Mouse (Mus musculus) intestine, embryonic 14.5 days (tissue): ENCODE data around the gene Olfr596. TPM values are rescaled to one million over a fixed set of nuclear protein-coding genes. Genes with fewer than 3 reads are reported as not detected.
"Not testable (repeated sequence)": the region's sequence is repeated elsewhere in the genome, so short reads cannot be mapped to it uniquely, and the experiment has no call there.

Source experiments
- ATAC-seq: fragments of 200-750 bp; cut with Nextera tagmentation; replicated peaks from 2 replicates; pipeline ENCODE4 v1.8.0; 2017; ENCODE audit warnings: low read depth, moderate number of reproducible peaks, moderate TSS enrichment, moderate library complexity; ENCODE audit not compliant: low FRiP score, low TSS enrichment
- DNase-seq: peaks from one replicate; pipeline ENCODE4 v3.0.0-alpha.2; 2018; ENCODE audit warnings: low spot score
- H3K27ac ChIP-seq: fragments of 300-500 bp; sonication (generic); 2 replicates; pipeline ENCODE4 v1.5.1; 2014; ENCODE audit warnings: low read depth, mild to moderate bottlenecking, control low read depth
- H3K27me3 ChIP-seq: fragments of 300-500 bp; sonication (generic); replicated peaks from 2 replicates; pipeline ENCODE4 v1.6.1; 2014; ENCODE audit warnings: low read length, control low read depth; ENCODE audit not compliant: control insufficient read depth, insufficient read depth
- H3K36me3 ChIP-seq: fragments of 300-500 bp; sonication (generic); 2 replicates; pipeline ENCODE4 v1.6.1; 2014; ENCODE audit warnings: low read length, control low read depth; ENCODE audit not compliant: control insufficient read depth, insufficient read depth
- H3K4me1 ChIP-seq: fragments of 300-500 bp; sonication (generic); replicated peaks from 2 replicates; pipeline ENCODE4 v1.6.1; 2014; ENCODE audit warnings: low read length, control low read depth, mixed read lengths; ENCODE audit not compliant: control insufficient read depth, insufficient read depth
- H3K4me2 ChIP-seq: fragments of 300-500 bp; sonication (generic); 2 replicates; pipeline ENCODE4 v1.6.1; 2014; ENCODE audit warnings: low read length
- H3K4me3 ChIP-seq: fragments of 300-500 bp; sonication (generic); 2 replicates; pipeline ENCODE4 v1.5.1; 2014; ENCODE audit warnings: low read depth, low read length, control low read depth, mixed read lengths
- H3K9ac ChIP-seq: fragments of 300-500 bp; sonication (generic); 2 replicates; pipeline ENCODE4 v1.6.1; 2014; ENCODE audit warnings: mild to moderate bottlenecking, low read length
- H3K9me3 ChIP-seq: fragments of 300-500 bp; sonication (generic); 2 replicates; pipeline ENCODE4 v1.6.1; 2016; ENCODE audit warnings: low read length, control low read depth; ENCODE audit not compliant: control insufficient read depth
- WGBS: fragments of 180-500 bp; shearing (Covaris S2); extraction: QIAGEN DNeasy Blood & Tissue Kit; methylation state at CpG from one replicate; pipeline ENCODE4 v1.1.7; 2014; 5-methylcytosine and 5-hydroxymethylcytosine counted together
- microRNA-seq: library from miRNA; unstranded; fragments of <30 nt; microRNA quantifications from one replicate; pipeline ENCODE4, GENCODE M21; 2016
- polyA plus RNA-seq: library from polyadenylated mRNA; unstranded; fragments of >200 nt; fragmentation: Nextera tagmentation; extraction: Ambion mirVana; gene quantifications from 2 replicates; pipeline ENCODE4 v1.2.1, GENCODE M21; 2014

Gene Olfr596
- not detected in 2 replicates for polyA plus RNA-seq

- not testable (repeated sequence) for H3K27me3 ChIP-seq, DNase-seq
These were observed at the start of gene Olfr596 for GRCm38 (mm10) chr7:103305348-103305747. Gene Olfr596, plus strand, starts transcription at chr7:103305648.

GRCm38 (mm10) chr7:103316015-103316414, 10.6 kb downstream of the Olfr596 start, which contains the start of gene Olfr597:
Gene Olfr597, plus strand, starts transcription at chr7:103316315.
- not testable (repeated sequence) for H3K4me1 ChIP-seq, H3K27ac ChIP-seq, H3K36me3 ChIP-seq, H3K9me3 ChIP-seq, H3K27me3 ChIP-seq, ATAC-seq, H3K4me3 ChIP-seq, H3K9ac ChIP-seq, DNase-seq, H3K4me2 ChIP-seq
- 84% methylated on average over 2 of the region's 2 CpGs for WGBS

More at GRCm38 (mm10) chr7:103305348-103305747, at the start of gene Olfr596:
- not testable (repeated sequence) for ATAC-seq, H3K36me3 ChIP-seq, H3K9ac ChIP-seq, H3K4me3 ChIP-seq, H3K4me1 ChIP-seq, H3K9me3 ChIP-seq, H3K4me2 ChIP-seq, H3K27ac ChIP-seq
- WGBS, result 95% methylated on average over 2 of the region's 2 CpGs

- Histone ChIP-seq H3K4me2 (no peak within 1 kb of the TSS), H3K9ac (no peak within 1 kb of the TSS), H3K4me3 (no peak within 1 kb of the TSS), H3K36me3 (no peaks in the 10 kb centered on the region), H3K4me1 (no peaks in the 10 kb centered on the region), H3K27me3 (no peaks in the 10 kb centered on the region), H3K9me3 (no peaks in the 10 kb centered on the region), H3K27ac (no peak within 1 kb of the TSS)
- ATAC-seq (no peak), DNase-seq (no peak)
These were observed 17.8 kb downstream of the Olfr596 start, which contains the start of gene Olfr598 for GRCm38 (mm10) chr7:103323268-103323667. Gene Olfr598, plus strand, starts transcription at chr7:103323568.

- H3K9ac ChIP-seq, result no peak within 1 kb of the TSS
- H3K9me3 ChIP-seq, result no peaks in the 10 kb centered on the region
- DNase-seq, result no peak
- no peak within 1 kb of the TSS for H3K4me3 ChIP-seq
- H3K4me1 ChIP-seq, result no peaks in the 10 kb centered on the region
- no peak within 1 kb of the TSS for H3K4me2 ChIP-seq
- ATAC-seq, result no peak
- no peaks in the 10 kb centered on the region for H3K27me3 ChIP-seq
- WGBS, result 82% methylated on average over 1 of the region's 1 CpGs
- no peaks in the 10 kb centered on the region for H3K36me3 ChIP-seq
- no peak within 1 kb of the TSS for H3K27ac ChIP-seq
These were observed 30.2 kb downstream of the Olfr596 start, which contains the start of gene Olfr599 for GRCm38 (mm10) chr7:103335617-103336016. Gene Olfr599, plus strand, starts transcription at chr7:103335917.

GRCm38 (mm10) chr7:103349569-103349968, 44.1 kb downstream of the Olfr596 start, which contains the start of gene Olfr600:
Gene Olfr600, minus strand, starts transcription at chr7:103349669.
- Histone ChIP-seq H3K27ac (no peak within 1 kb of the TSS), H3K4me1 (no peaks in the 10 kb centered on the region), H3K9ac (no peak within 1 kb of the TSS), H3K4me2 (no peak within 1 kb of the TSS), H3K27me3 (no peaks in the 10 kb centered on the region), H3K9me3 (no peaks in the 10 kb centered on the region), H3K4me3 (no peak within 1 kb of the TSS), H3K36me3 (no peaks in the 10 kb centered on the region)
- DNase-seq (no peak), ATAC-seq (no peak)

Small RNAs within 50 kb of the gene (microRNA-seq; reads per million reads assigned to microRNA genes)
- gene Gm23550 (not detected), gene Gm25171 (not detected)

Other genes with a start within 250 kb of the Olfr596 start
- gene Olfr584, start 223.8 kb upstream of the Olfr596 start, polyA plus RNA-seq, result not detected in 2 replicates
- not detected in 2 replicates for gene Olfr585, start 207.9 kb upstream of the Olfr596 start, polyA plus RNA-seq
- not detected in 2 replicates for gene Olfr586, start 180.0 kb upstream of the Olfr596 start, polyA plus RNA-seq
- gene Olfr588-ps1, start 164.8 kb upstream of the Olfr596 start, polyA plus RNA-seq, result not detected in 2 replicates
- gene Olfr589, start 149.3 kb upstream of the Olfr596 start, polyA plus RNA-seq, result not detected in 2 replicates
- not detected in 2 replicates for gene Olfr591, start 127.3 kb upstream of the Olfr596 start, polyA plus RNA-seq
- not detected in 2 replicates for gene Olfr592, start 120.8 kb upstream of the Olfr596 start, polyA plus RNA-seq
- not detected in 2 replicates for gene Olfr593, start 93.8 kb upstream of the Olfr596 start, polyA plus RNA-seq
- gene Olfr594, start 88.7 kb upstream of the Olfr596 start, polyA plus RNA-seq, result not detected in 2 replicates
- not detected in 2 replicates for gene Usp17ld, start 53.1 kb upstream of the Olfr596 start, polyA plus RNA-seq
- not detected in 2 replicates for gene Olfr597, start 10.7 kb downstream of the Olfr596 start, polyA plus RNA-seq
- not detected in 2 replicates for gene Olfr598, start 17.9 kb downstream of the Olfr596 start, polyA plus RNA-seq
- not detected in 2 replicates for gene Olfr599, start 30.3 kb downstream of the Olfr596 start, polyA plus RNA-seq
- gene Olfr600, start 44.0 kb downstream of the Olfr596 start, polyA plus RNA-seq, result not detected in 2 replicates
- gene Olfr601, start 57.0 kb downstream of the Olfr596 start, polyA plus RNA-seq, result not detected in 2 replicates
- not detected in 2 replicates for gene Olfr603, start 80.5 kb downstream of the Olfr596 start, polyA plus RNA-seq
- not detected in 2 replicates for gene Usp17lc, start 109.4 kb downstream of the Olfr596 start, polyA plus RNA-seq
- gene Olfr605, start 139.8 kb downstream of the Olfr596 start, polyA plus RNA-seq, result not detected in 2 replicates
- not detected in 2 replicates for gene Olfr606, start 143.4 kb downstream of the Olfr596 start, polyA plus RNA-seq
- not detected in 2 replicates for gene Olfr607, start 158.5 kb downstream of the Olfr596 start, polyA plus RNA-seq
- not detected in 2 replicates for gene Olfr608, start 164.2 kb downstream of the Olfr596 start, polyA plus RNA-seq
- not detected in 2 replicates for gene Olfr609, start 192.4 kb downstream of the Olfr596 start, polyA plus RNA-seq
- gene Olfr610, start 206.5 kb downstream of the Olfr596 start, polyA plus RNA-seq, result not detected in 2 replicates
- not detected in 2 replicates for gene Olfr611, start 215.2 kb downstream of the Olfr596 start, polyA plus RNA-seq
- gene Olfr612, start 237.1 kb downstream of the Olfr596 start, polyA plus RNA-seq, result not detected in 2 replicates
- not detected in 2 replicates for gene Olfr613, start 242.4 kb downstream of the Olfr596 start, polyA plus RNA-seq